Mouse (Mus musculus) lung, postnatal 25 days (tissue): Measurements from ENCODE around the gene Pkp3.
"Not testable (repeated sequence)": the region's sequence is repeated elsewhere in the genome, so short reads cannot be mapped to it uniquely, and the experiment has no call there.

Source experiments
- DNase-seq: peaks from one replicate; pipeline ENCODE4 v3.0.0; 2022; ENCODE audit warnings: low spot score

The Pkp3 gene

DNA sequence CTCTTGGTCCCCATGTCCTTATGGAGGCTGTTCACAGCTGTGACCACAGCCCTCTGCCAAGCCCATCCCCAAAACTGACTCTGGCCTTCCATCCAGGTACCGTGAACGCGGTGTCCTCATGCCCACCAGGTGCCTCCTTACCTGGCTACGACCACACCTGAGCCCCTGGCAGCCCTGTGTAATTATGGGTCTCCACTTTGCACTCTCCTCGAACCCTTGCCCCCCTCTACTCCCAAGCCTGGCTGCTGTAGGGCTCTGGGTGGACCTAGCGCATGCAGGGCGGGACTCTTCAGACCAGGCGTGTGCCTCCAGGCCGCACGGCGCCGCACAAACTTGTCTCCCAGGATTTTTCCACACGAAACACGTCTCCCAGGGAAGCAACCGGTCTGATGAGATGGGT is at the start of gene Pkp3:
TSS of gene Pkp3 (plus strand) at position 378 of the 400 bp plus-strand sequence.
- DNase-seq, result no peak

- DNase-seq, result no peak
Observed at GRCm38 (mm10) chr7:141028831-141029230, 49.2 kb upstream of the Pkp3 start, which contains the start of gene Gm17387. Gene Gm17387, plus strand, starts transcription at chr7:141029131.

- DNase-seq, result no peak
Observed at GRCm38 (mm10) chr7:141030390-141030789, 47.6 kb upstream of the Pkp3 start.

- DNase-seq, result no peak
Observed at GRCm38 (mm10) chr7:141032458-141033167, 45.4 kb upstream of the Pkp3 start.

DNA sequence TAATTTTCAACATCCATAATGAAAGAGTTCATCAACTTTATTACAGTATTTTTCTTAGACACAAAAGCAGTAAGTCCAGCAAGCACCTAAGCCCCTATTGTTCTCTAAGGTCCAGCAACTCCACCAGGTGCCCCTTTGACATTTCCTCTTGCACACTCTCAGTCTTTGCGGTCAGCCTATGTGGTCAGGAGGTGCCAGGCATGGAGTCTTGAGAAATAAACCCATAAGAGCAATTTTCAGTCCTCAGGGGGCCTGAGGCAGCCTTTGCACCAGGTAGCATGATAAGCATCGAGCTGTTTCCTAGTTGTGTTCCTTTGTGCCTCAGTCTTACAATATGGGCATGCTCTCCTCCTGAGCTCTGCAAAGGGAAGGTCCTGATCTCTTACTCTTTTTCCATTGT is 41.4 kb upstream of the Pkp3 start:
- not testable (repeated sequence) for DNase-seq

DNA sequence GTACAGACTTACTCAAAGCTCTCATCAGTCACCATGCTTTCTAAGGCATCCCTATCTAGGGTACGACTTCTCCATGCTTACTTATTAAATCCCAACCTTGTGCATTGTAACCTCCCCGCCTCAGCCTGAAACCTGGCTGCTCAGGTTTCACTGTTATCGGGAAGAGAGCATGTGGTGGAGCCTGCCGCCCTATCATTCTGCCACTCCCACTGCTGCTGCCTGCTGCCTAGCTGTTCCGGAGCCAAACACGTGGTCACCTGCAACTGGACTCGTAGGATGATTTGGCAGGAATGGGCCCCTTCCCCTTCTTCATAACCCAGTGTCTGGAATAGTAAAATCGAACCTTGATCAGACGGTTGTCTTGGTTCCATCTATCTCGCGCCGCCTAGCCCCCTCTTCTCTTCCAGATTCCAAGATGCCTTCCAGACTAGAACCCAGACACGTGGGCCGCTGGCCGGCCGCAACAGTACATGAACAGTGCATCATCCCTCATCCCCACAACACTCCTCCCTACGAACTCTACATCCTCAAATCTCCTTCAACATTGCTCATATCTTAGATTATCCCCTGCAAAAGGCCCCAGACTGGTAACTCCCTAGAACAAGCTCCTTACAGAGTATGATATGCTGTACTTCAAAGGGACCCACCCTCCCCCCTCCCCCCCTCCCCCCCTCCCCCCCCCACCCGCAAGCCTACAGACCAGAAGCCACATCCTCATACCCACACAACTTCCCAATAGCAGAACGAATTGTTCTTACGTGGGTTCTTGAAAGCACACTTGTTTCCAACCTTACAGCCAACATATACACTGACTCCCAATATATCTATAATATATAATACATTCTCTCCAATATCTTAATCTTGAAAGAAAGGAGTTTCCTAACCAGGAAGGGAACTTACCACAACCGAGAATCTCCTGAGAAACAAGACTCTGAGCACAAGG is 39.7 kb upstream of the Pkp3 start:
- DNase-seq, result no peak

DNA sequence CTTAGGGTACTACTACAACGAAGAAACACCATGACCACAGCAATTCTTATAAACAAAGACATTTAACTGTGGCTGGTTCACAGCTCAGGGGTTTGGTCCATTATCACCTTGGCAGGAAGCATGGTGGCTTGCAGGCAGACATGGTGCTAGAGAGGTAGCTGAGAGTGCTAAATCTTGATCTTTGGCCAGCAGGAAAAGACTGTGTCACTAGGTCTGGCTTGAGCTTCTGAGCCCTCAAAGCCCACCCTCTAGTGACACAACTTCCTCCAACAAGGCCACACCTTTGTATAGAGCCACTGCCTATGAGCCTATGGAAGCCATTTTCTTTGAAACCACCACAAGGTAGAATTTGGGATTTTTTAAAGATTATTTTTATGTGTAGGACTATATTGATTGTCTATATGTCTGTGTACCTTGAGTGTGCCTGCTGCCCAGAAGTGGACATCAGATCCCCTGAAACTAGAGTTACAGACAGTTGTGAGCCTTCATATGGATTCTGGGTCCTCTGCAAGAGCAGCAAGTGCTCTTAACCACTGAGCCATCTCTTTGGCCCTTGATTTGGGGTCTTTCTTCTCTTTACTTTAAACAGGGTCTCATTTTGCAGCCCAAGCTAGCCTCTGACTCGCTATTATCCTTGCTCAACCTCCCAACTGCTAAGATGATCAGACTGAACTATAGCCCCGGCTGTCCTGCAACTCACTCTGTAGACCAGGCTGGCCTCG is 38.5 kb upstream of the Pkp3 start:
- no peak for DNase-seq

DNA sequence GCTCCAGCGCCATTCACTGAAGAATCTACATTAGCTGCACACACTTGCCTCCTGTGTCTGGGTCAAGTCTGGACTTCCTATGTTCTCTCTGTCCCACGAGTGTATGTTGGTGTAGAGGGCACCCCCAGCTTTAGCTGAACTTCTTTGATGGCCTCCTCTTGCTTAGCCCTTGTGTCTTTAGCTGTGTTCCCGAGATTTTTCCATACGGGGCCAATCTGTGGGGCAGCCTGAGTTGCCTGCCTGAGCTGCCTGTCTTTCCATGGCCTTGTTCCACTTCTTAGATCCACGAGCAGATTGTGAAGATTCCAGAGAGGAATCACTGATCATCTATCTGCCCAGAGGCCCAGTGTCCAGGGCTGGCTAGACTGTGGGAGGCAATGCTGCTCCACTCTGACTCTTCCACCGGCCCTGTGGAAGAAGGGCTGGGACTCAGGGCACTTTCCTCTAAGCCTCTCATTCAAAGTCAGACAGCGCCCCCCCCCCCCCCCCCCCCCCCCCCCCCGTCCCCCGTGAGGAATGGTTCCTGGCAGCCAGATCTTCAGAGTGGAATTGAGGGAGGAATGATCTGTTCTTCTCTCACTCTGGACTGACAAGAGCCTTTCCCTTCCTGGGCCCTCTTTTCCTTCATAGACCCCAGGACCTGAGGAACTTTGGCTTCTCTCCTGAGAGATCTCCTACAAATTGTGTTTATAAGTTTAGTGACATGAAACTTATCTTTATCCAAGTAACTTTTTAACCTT is 37.0 kb upstream of the Pkp3 start:
- DNase-seq, result no peak

GRCm38 (mm10) chr7:141041661-141042060 is 36.4 kb upstream of the Pkp3 start:
- peak; percentile 90 for DNase-seq

DNA sequence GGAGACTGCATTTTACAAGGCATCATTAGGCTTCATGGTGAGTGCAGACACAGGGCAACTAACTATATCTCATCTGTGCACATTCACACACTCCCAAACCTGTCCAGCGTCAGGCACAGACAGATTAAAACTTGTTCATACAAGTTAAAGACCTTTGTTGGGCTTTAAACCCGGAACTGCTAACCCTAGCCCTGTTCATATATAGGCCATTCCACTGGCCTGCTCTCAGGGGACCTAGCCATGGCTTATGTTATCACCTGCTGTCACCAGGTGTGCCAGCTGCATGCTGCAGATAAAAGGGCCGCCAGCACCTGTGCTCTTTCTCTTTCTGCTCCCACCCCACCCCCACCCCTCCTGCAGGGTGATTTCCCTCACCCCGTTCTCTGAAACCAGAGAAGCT is 35.5 kb upstream of the Pkp3 start:
- no peak for DNase-seq

DNA sequence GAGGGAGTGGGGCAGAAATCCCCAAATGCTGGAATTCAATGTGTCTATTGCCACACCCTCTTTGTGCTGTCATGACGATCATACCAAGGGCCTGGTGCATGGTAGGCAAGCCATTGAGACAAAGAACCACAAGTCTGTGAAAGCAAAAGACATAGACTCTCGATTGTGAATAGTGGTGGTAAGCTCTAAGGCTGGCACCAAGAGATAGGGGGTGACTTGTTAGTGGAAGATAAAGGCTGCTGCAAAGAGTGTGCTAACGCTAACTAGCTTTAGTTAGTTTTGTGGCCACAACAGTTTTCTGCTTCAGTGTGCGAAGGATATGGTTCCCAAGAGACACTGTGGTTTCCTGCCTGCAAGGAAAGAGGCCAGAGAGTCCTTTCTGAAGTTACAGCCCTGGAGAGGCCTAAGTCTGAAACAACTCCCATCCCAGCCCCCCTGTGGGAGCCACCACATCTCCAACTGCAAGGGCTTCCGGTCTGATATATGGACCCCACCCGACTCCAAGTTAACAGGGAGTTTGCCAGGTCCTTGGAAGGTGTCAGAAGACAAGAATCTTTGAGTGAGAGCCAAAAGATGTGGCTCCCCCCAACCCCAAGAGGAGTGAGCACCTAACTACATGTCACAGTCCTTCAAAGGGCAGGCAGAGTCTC is 31.0 kb upstream of the Pkp3 start:
- DNase-seq, result peak; percentile 25

GRCm38 (mm10) chr7:141047581-141048225 is 30.3 kb upstream of the Pkp3 start:
- DNase-seq, result peak; percentile 91

- peak; percentile 94 for DNase-seq
Observed at GRCm38 (mm10) chr7:141048226-141049218, 29.5 kb upstream of the Pkp3 start.

DNA sequence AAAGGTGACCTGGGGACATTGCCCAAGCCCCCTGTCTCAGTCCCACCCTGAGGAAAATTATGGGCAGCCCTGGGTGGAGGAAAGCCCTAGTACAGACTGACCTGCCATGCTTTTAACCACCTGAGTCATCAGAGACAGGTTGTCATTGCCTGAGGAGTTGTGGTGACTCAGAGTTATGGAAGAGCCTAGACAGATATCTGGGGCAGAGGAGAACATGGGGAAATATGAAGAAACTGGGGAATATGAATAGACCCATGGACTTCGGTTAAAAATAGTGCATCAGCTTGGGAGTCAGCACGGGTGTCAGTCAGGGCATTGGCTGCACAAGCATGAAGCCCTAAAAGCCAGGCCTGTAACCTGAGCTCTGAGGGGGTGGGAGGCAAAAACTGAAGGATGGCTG is 28.7 kb upstream of the Pkp3 start:
- no peak for DNase-seq

- no peak for DNase-seq
Observed at GRCm38 (mm10) chr7:141051060-141051685, 26.8 kb upstream of the Pkp3 start.

DNA sequence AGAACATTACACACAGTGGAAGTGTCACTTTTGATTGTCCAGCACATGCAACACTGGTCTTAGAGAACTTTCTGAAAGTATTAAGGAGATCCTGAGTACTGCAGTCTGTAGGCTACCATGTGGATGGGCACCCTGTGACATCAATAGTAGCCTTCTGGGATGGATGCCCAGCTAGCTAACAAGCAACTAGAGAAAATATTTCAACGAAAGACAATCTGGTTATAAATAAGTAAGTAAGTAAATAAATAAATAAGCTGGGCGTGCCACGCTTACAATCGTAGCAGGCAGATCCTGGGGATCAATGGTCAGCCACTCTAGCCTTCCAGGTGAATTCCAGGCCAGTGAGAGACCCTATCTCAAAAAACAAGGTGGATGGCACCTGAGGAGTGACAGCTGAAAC is 26.0 kb upstream of the Pkp3 start:
- no peak for DNase-seq

- DNase-seq, result no peak
Observed at GRCm38 (mm10) chr7:141052421-141052820, 25.6 kb upstream of the Pkp3 start.

GRCm38 (mm10) chr7:141055785-141056184 is 22.2 kb upstream of the Pkp3 start:
- no peak for DNase-seq

- DNase-seq, result no peak
Observed at GRCm38 (mm10) chr7:141056976-141057375, 21.0 kb upstream of the Pkp3 start.
